Comparison of ENCODE assay signal across 14 mouse cellular contexts in the genomic region with DNA sequence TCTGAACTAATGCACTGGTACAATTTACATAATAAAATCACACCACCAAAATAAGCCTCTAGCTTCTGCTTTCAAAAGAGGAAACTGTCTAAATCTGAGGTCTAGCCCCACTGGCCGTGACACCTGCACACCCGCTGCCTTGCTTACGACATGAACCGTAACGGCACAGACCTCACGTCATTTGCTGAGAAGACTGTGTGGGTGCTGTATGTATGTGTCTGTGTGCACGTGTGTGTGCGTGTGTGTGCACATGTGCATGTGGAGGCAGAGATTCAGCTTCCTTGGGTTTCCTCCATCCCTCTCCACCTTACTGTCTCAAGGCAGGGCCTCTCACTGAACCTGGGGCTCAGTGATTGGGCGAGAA. TPM values are rescaled to one million over a fixed set of nuclear protein-coding genes. Genes with fewer than 3 reads are reported as not detected.
DNase-seq lines count a peak whose midpoint lies in the region; TF ChIP-seq lines count a peak whose summit lies in the region.
"Had no signal": no experiment of that assay in that cellular context is flagged by ENCODE, and none has a peak within 500 bp of the region (broad histone marks: within the 10 kb centered on the region; RNA-seq: fewer than 3 reads in every experiment).

No protein-coding gene starts in this region.

- peaks cover 9% of the 10 kb centered on the region for H3K36me3 ChIP-seq in testis, adult 2 months (ENCODE audit: control insufficient read depth, insufficient read depth, low read length)
- H3K36me3 ChIP-seq in spleen, adult 2 months (ENCODE audit: control insufficient read depth, insufficient read depth, low read length), result peaks cover 23% of the 10 kb centered on the region

- H3K27ac ChIP-seq in testis, adult 2 months (ENCODE audit: control insufficient read depth, insufficient read depth, low read depth, low read length), result no peak overlapping the region
- peak overlapping the region; percentile 95 for H3K27ac ChIP-seq in spleen, adult 2 months (ENCODE audit: insufficient read depth, low read length)
- H3K27ac ChIP-seq: embryonic facial prominence, embryonic 15.5 days; heart, adult 2 months; hindbrain, embryonic 13.5 days had no signal

- TF ChIP-seq CTCF in testis, adult 2 months (IDR thresholded peaks at IDR 0.05; ENCODE audit: control insufficient read depth, insufficient read depth, insufficient replicate concordance, low read depth, low read length), result no peak
- TF ChIP-seq CTCF in spleen, adult 2 months (IDR thresholded peaks at IDR 0.05; ENCODE audit: extremely low read depth, insufficient read depth, insufficient read length, insufficient replicate concordance), result no peak

- DNase-seq in testis, postnatal 14 days (ENCODE audit: low spot score), result no peak
- peak; percentile 66 for DNase-seq in lung, postnatal 25 days (ENCODE audit: low spot score)
- peak; percentile 82 to 89 for DNase-seq in spleen, adult 2 months (ENCODE audit: low read depth in 1 of 2, low spot score in 2 of 2)
- DNase-seq in retina, postnatal 1 day, result no peak
- no peak for DNase-seq in right cerebral cortex, adult 18-20 months
- no peak for DNase-seq in heart, postnatal 4 days

- WGBS in spleen, adult 2 months, result 27% methylated on average over 9 of the region's 9 CpGs

- 0 out of 2 replicates have a peak, but pooled peaks have one; percentile 17 for TF ChIP-seq POLR2A in testis, adult 2 months (IDR thresholded peaks at IDR 0.05; ENCODE audit: control insufficient read depth, low read depth, low read length)
- no peak for TF ChIP-seq POLR2A in spleen, adult 2 months (IDR thresholded peaks at IDR 0.05; ENCODE audit: low read depth, low read length)

- peak overlapping the region; percentile 83 for H3K4me3 ChIP-seq in testis, adult 2 months (ENCODE audit: control insufficient read depth, low read depth, low read length)
- H3K4me3 ChIP-seq in spleen, adult 2 months (ENCODE audit: extremely low read depth, insufficient read depth, insufficient read length), result no peak overlapping the region
- H3K4me3 ChIP-seq: embryonic facial prominence, embryonic 15.5 days; heart, adult 2 months; hindbrain, embryonic 13.5 days had no signal

- peaks cover 2% of the 10 kb centered on the region; the same call in 1 of the 2 replicates for H3K4me1 ChIP-seq in testis, adult 2 months (ENCODE audit: control insufficient read depth, insufficient read depth, low read length)
- peaks cover 4% of the 10 kb centered on the region; the same call in 1 of the 2 replicates for H3K4me1 ChIP-seq in spleen, adult 2 months (ENCODE audit: control insufficient read depth, insufficient read depth, insufficient read length)
- H3K4me1 ChIP-seq: embryonic facial prominence, embryonic 15.5 days; hindbrain, embryonic 13.5 days had no signal

- no peaks in the 10 kb centered on the region for H3K27me3 ChIP-seq in testis, adult 2 months (ENCODE audit: control insufficient read depth, insufficient read depth, low read length)
- no peaks in the 10 kb centered on the region for H3K27me3 ChIP-seq in spleen, adult 2 months (ENCODE audit: control insufficient read depth, insufficient read depth, low read length)
- H3K27me3 ChIP-seq: embryonic facial prominence, embryonic 15.5 days; hindbrain, embryonic 13.5 days had no signal

RNA-seq across cellular contexts. Expression of a gene that starts 8.2 kb away (rescaled TPM):
- 43.3 and 44.1 TPM in 2 replicates for polyA plus RNA-seq in testis, adult 2 months (2012; rRNA removed)
- polyA plus RNA-seq in spleen, adult 2 months (2012; rRNA removed), result 27.5 and 29.4 TPM in 2 replicates
- total RNA-seq in heart, postnatal 4 days (2021), result 10 to 100 TPM; 38.9 to 41.0 TPM

RNA-seq across cellular contexts. Expression of a gene that starts 22.4 kb away (rescaled TPM):
- polyA plus RNA-seq in testis, adult 2 months (2012; rRNA removed), result 0.18 and 0.33 TPM in 2 replicates
- polyA plus RNA-seq in spleen, adult 2 months (2012; rRNA removed), result not detected in 2 replicates
- not detected for total RNA-seq in heart, postnatal 4 days (2021)
- total RNA-seq: ES-E14; heart, adult 2 months; layer of hippocampus, postnatal 36 days; liver, adult 2 months had no signal
- polyA plus RNA-seq: embryonic facial prominence, embryonic 15.5 days; heart, adult 2 months; liver, adult 2 months; stomach, embryonic 16.5 days had no signal

Comparison
In these comparisons a context has a peak if more than half of its experiments do, and no peak if none do; other contexts are left out.
1. DNase-seq: peak in lung, postnatal 25 days (single experiment) and spleen, adult 2 months (2 of 2); none in testis, postnatal 14 days (single experiment), retina, postnatal 1 day (single experiment), right cerebral cortex, adult 18-20 months (single experiment) and heart, postnatal 4 days (single experiment).